Mouse (Mus musculus) stomach, postnatal 0 days (tissue): ENCODE results near the gene Hcrtr1. TPM values are rescaled to one million over a fixed set of nuclear protein-coding genes. Genes with fewer than 3 reads are reported as not detected.

Experiments
- ATAC-seq: fragments of 200-750 bp; cut with Nextera tagmentation; 2 replicates; pipeline ENCODE4 v1.8.0; 2017; ENCODE audit not compliant: low FRiP score, low TSS enrichment
- DNase-seq: peaks from one replicate; pipeline ENCODE4 v3.0.0-alpha.2; 2016; ENCODE audit warnings: low spot score
- H3K27ac ChIP-seq: fragments of 300-500 bp; sonication (generic); replicated peaks from 2 replicates; pipeline ENCODE4 v1.5.1; 2014; ENCODE audit warnings: mild to moderate bottlenecking, control low read depth
- H3K27me3 ChIP-seq: fragments of 300-500 bp; sonication (generic); 2 replicates; pipeline ENCODE4 v1.6.1; 2014; ENCODE audit warnings: low read length; ENCODE audit not compliant: control insufficient read depth, insufficient read depth
- H3K36me3 ChIP-seq: fragments of 300-500 bp; sonication (generic); 2 replicates; pipeline ENCODE4 v1.6.1; 2014; ENCODE audit warnings: low read length, mixed read lengths; ENCODE audit not compliant: control insufficient read depth, insufficient read depth
- H3K4me1 ChIP-seq: fragments of 300-500 bp; sonication (generic); replicated peaks from 2 replicates; pipeline ENCODE4 v1.6.1; 2014; ENCODE audit warnings: antibody characterized with exemption; ENCODE audit not compliant: control insufficient read depth, insufficient read depth
- H3K4me2 ChIP-seq: fragments of 300-500 bp; sonication (generic); replicated peaks from 2 replicates; pipeline ENCODE4 v1.6.1; 2014; ENCODE audit warnings: low read depth, mild to moderate bottlenecking, control low read depth, moderate library complexity
- H3K4me3 ChIP-seq: fragments of 300-500 bp; sonication (generic); 2 replicates; pipeline ENCODE4 v1.5.1; 2014; ENCODE audit warnings: low read depth, low read length, control low read depth
- H3K9ac ChIP-seq: fragments of 300-500 bp; sonication (generic); 2 replicates; pipeline ENCODE4 v1.6.1; 2014; ENCODE audit warnings: mild to moderate bottlenecking, low read length, control low read depth, mixed read lengths
- H3K9me3 ChIP-seq: fragments of 300-500 bp; sonication (generic); 2 replicates; pipeline ENCODE4 v1.6.1; 2016; ENCODE audit warnings: low read length; ENCODE audit not compliant: control insufficient read depth
- CTCF ChIP-seq: IDR thresholded peaks from 2 replicates; pipeline ENCODE4 v1.5.1; 2016; ENCODE audit warnings: antibody characterized with exemption, low read depth, mild to moderate bottlenecking, moderate library complexity
- EP300 ChIP-seq: optimal IDR thresholded peaks from 2 replicates; pipeline ENCODE3; 2016; ENCODE audit warnings: antibody characterized with exemption
- WGBS: fragments of 180-500 bp; shearing (Covaris S2); extraction: QIAGEN DNeasy Blood & Tissue Kit; methylation state at CpG from one replicate; pipeline ENCODE4 v1.1.7; 2014; 5-methylcytosine and 5-hydroxymethylcytosine counted together
- polyA plus RNA-seq: library from polyadenylated mRNA; unstranded; fragments of >200 nt; fragmentation: Nextera tagmentation; extraction: Ambion mirVana; gene quantifications from 2 replicates; pipeline ENCODE4 v1.2.1, GENCODE M21; 2015

Hcrtr1 gene
- polyA plus RNA-seq, 1 experiment from 2014 or later = 0.39 TPM

- 80% methylated on average over 4 of the region's 4 CpGs for WGBS
- Histone ChIP-seq H3K4me1 (no peaks in the 10 kb centered on the region), H3K9me3 (no peaks in the 10 kb centered on the region), H3K4me3 (no peak overlapping the region), H3K9ac (no peak overlapping the region), H3K27me3 (no peaks in the 10 kb centered on the region), H3K4me2 (no peak overlapping the region), H3K27ac (no peak overlapping the region), H3K36me3 (peaks cover 32% of the 10 kb centered on the region; the same call in 1 of the 2 replicates)
- peak; percentile 28; the same call in 1 of the 2 replicates for ATAC-seq
- TF ChIP-seq CTCF (no peak), EP300 (no peak)
- DNase-seq = no peak
Observed at GRCm38 (mm10) chr4:130124110-130124509, 15.0 kb downstream of the Hcrtr1 start.

DNA sequence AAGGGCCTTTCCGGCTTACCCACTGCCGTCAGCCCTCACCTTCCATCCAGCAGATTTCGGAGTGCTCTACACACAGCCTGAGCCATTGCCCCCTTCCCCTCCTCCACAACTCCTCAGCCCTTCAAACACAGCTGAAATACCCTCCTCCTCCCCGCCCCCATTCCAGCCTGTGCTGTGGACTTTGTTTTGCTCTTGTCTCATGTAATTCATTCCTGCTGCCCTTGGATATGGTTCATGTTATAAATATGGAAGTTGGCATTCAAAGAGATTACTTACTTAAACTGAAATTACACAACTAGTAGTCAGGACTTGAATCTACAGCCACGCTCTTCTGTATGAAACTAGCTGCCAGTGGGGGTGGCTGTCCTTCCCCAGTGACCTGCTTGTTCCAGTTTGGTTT lies 16.1 kb downstream of the Hcrtr1 start:
- H3K9ac ChIP-seq = no peak overlapping the region
- H3K4me2 ChIP-seq = no peak overlapping the region
- H3K27me3 ChIP-seq = no peaks in the 10 kb centered on the region
- no peak overlapping the region for H3K4me3 ChIP-seq
- no peak overlapping the region for H3K27ac ChIP-seq
- 80% methylated on average over 5 of the region's 5 CpGs for WGBS
- TF ChIP-seq CTCF = no peak
- no peak for TF ChIP-seq EP300
- DNase-seq (no peak), ATAC-seq (no peak)
- no peaks in the 10 kb centered on the region for H3K4me1 ChIP-seq
- H3K36me3 ChIP-seq = peaks cover 32% of the 10 kb centered on the region; the same call in 1 of the 2 replicates
- H3K9me3 ChIP-seq = no peaks in the 10 kb centered on the region

GRCm38 (mm10) chr4:130121560-130121959 lies 17.6 kb downstream of the Hcrtr1 start:
- Histone ChIP-seq H3K9me3 (no peaks in the 10 kb centered on the region), H3K36me3 (peaks cover 25% of the 10 kb centered on the region; the same call in 1 of the 2 replicates), H3K27me3 (no peaks in the 10 kb centered on the region), H3K4me1 (no peaks in the 10 kb centered on the region), H3K4me2 (no peak overlapping the region), H3K4me3 (no peak overlapping the region), H3K27ac (no peak overlapping the region), H3K9ac (no peak overlapping the region)
- WGBS = 76% methylated on average over 8 of the region's 8 CpGs
- DNase-seq (no peak), ATAC-seq (no peak)
- no peak for TF ChIP-seq CTCF
- TF ChIP-seq EP300 = no peak

GRCm38 (mm10) chr4:130120752-130121151 lies 18.4 kb downstream of the Hcrtr1 start:
- H3K4me1 ChIP-seq = no peaks in the 10 kb centered on the region
- peaks cover 19% of the 10 kb centered on the region; the same call in 1 of the 2 replicates for H3K36me3 ChIP-seq
- H3K4me3 ChIP-seq = no peak overlapping the region
- no peak overlapping the region for H3K9ac ChIP-seq
- WGBS = 76% methylated on average over 4 of the region's 4 CpGs
- no peaks in the 10 kb centered on the region for H3K27me3 ChIP-seq
- ATAC-seq (no peak), DNase-seq (no peak)
- TF ChIP-seq CTCF (no peak), EP300 (no peak)
- H3K27ac ChIP-seq = no peak overlapping the region
- no peaks in the 10 kb centered on the region for H3K9me3 ChIP-seq
- H3K4me2 ChIP-seq = no peak overlapping the region

- no peak for ATAC-seq
- Histone ChIP-seq H3K4me1 (peaks cover 5% of the 10 kb centered on the region), H3K27ac (0 out of 2 replicates have a peak overlapping the region, but pooled peaks have one; percentile 6), H3K9ac (no peak overlapping the region), H3K27me3 (no peaks in the 10 kb centered on the region), H3K4me2 (no peak overlapping the region), H3K9me3 (no peaks in the 10 kb centered on the region), H3K4me3 (no peak overlapping the region), H3K36me3 (no peaks in the 10 kb centered on the region; the same call in 1 of the 2 replicates)
- TF ChIP-seq EP300 (no peak), CTCF (no peak)
- DNase-seq = no peak
- 90% methylated on average over 1 of the region's 1 CpGs for WGBS
Observed at GRCm38 (mm10) chr4:130112732-130113131, 26.4 kb downstream of the Hcrtr1 start.

DNA sequence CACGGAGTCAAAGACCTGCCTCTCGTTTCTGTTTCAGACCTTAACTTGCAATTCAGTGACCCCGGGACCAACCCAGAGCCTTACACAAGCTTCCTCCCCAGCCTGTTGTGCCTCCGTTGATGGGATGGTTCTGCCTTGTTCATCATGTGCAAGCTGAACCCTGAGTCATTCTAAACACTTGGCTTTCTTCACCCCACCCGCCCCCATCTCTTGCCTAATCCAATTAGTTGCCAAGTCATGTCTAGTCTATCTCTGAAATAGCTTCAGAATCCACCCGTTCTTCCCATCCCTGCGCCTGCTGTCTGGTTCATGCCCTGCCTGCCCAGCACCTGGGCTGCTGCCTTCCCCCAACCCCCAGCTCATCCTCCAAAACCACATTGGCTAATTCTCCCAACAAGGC lies 26.9 kb downstream of the Hcrtr1 start:
- no peaks in the 10 kb centered on the region; the same call in 1 of the 2 replicates for H3K36me3 ChIP-seq
- ATAC-seq (peak; percentile 1; the same call in 1 of the 2 replicates), DNase-seq (peak; percentile 44)
- H3K9me3 ChIP-seq = no peaks in the 10 kb centered on the region
- no peak for TF ChIP-seq EP300
- no peak for TF ChIP-seq CTCF
- H3K9ac ChIP-seq = no peak overlapping the region
- H3K4me3 ChIP-seq = no peak overlapping the region
- no peaks in the 10 kb centered on the region for H3K27me3 ChIP-seq
- H3K4me1 ChIP-seq = peaks cover 5% of the 10 kb centered on the region
- 45% methylated on average over 7 of the region's 7 CpGs for WGBS
- H3K27ac ChIP-seq = 0 out of 2 replicates have a peak overlapping the region, but pooled peaks have one; percentile 6
- no peak overlapping the region for H3K4me2 ChIP-seq
